Mouse (Mus musculus) C2C12 (cell line): ENCODE measurements at regions not wholly inside any gene's neighbourhood (a gene's known extent, or its start where the extent isn't known, plus 50 kb on each side); places are given as distances from the start of the nearest gene placed in this dataset.

Source experiments
- H3K27me3 ChIP-seq: one replicate; pipeline ENCODE4 v1.6.1; 2011; ENCODE audit not compliant: control insufficient read depth, insufficient read depth, insufficient read length
- H3K36me3 ChIP-seq: one replicate; pipeline ENCODE4 v1.6.1; 2011; ENCODE audit not compliant: control insufficient read depth, insufficient read depth
- H3K4me3 ChIP-seq: one replicate; pipeline ENCODE4 v1.5.1; 2011; ENCODE audit warnings: mild to moderate bottlenecking, control low read depth; ENCODE audit not compliant: poor library complexity, insufficient read depth, severe bottlenecking
- H3K79me2 ChIP-seq: one replicate; pipeline ENCODE4 v1.6.1; 2011; ENCODE audit not compliant: control insufficient read depth, insufficient read depth
- H3K79me3 ChIP-seq: one replicate; pipeline ENCODE4 v1.6.1; 2011; ENCODE audit warnings: low read depth, control low read depth
- H3ac ChIP-seq: one replicate; pipeline ENCODE3; 2011; ENCODE audit warnings: low read depth; ENCODE audit not compliant: control insufficient read depth, insufficient read length
- CEBPB ChIP-seq: IDR thresholded peaks from one replicate; pipeline ENCODE4 v1.6.1; 2011; ENCODE audit warnings: low read depth, mild to moderate bottlenecking, control low read depth, moderate library complexity
- CTCF ChIP-seq: IDR thresholded peaks from one replicate; pipeline ENCODE4 v1.5.1; 2011; ENCODE audit not compliant: control insufficient read depth, insufficient read depth, insufficient read length
- FOSL1 ChIP-seq: IDR thresholded peaks from one replicate; pipeline ENCODE4 v1.8.0; 2011; ENCODE audit warnings: mild to moderate bottlenecking, low read length; ENCODE audit not compliant: poor library complexity, insufficient read depth, severe bottlenecking
- MAX ChIP-seq: IDR thresholded peaks from one replicate; pipeline ENCODE4 v1.6.1; 2011; ENCODE audit warnings: mild to moderate bottlenecking, control low read depth
- MYOD1 ChIP-seq: IDR thresholded peaks from one replicate; pipeline ENCODE4 v1.6.1; 2011; ENCODE audit warnings: low read depth; ENCODE audit not compliant: control insufficient read depth, insufficient read length
- MYOG ChIP-seq: IDR thresholded peaks from one replicate; pipeline ENCODE4 v1.6.1; 2011; ENCODE audit not compliant: control insufficient read depth, insufficient read length; ENCODE audit errors: extremely low read depth
- USF1 ChIP-seq: IDR thresholded peaks from one replicate; pipeline ENCODE4 v1.6.1; 2011; ENCODE audit warnings: low read depth, mild to moderate bottlenecking, control low read depth, moderate library complexity

DNA sequence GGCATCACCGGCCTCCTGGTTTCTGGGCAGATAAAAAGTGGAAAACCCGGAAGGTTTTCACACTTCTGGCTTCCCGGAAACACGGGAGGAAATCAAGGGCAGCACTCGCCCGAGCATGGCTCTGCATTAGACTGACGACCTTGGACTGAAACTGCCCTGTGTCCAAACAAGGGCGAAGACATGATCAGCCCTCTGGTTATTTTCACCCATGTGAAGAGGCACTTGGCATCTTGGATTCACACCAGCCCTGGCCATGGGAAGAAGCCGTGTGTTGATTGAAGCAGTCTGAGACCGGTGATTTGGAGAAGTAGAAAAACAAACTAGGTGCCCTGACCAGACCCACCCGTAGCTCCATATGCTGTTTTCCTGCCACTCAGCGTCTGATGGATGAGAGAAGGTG is 1146.7 kb downstream of the Poteg start:
- H3K79me2 ChIP-seq, result no peaks in the 10 kb centered on the region

DNA sequence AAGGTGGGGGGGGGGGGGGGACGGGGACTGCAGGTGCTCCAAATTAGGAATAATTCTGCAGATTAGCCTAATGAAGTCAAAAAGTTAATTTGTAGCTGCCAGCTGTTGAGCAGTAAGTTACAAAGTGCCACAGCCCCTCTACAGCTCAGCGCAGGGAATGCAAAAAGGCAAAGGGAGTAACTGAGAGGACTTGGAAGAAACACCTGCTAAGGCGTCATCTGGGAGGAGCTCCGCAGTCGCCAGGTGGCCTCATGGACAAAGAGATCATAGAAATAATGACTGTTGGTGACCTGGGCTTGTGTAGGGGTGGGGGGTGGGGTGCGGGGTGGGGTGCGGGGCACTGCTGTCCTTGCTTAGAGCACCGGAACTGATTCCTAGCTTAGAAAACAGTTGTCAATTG is 1147.1 kb downstream of the Poteg start:
- Histone ChIP-seq H3K27me3 (no peaks in the 10 kb centered on the region), H3K79me2 (no peaks in the 10 kb centered on the region), H3K79me3 (no peaks in the 10 kb centered on the region), H3K4me3 (no peak overlapping the region), H3K36me3 (no peaks in the 10 kb centered on the region), H3ac (no peak overlapping the region)
- TF ChIP-seq MYOG (no peak), CTCF (no peak), USF1 (no peak), MAX (no peak), FOSL1 (no peak), CEBPB (no peak), MYOD1 (no peak)

More for the DNA sequence above, 1146.7 kb downstream of the Poteg start:
- Histone ChIP-seq H3K4me3 (no peak overlapping the region), H3K36me3 (no peaks in the 10 kb centered on the region), H3ac (no peak overlapping the region), H3K27me3 (no peaks in the 10 kb centered on the region), H3K79me3 (no peaks in the 10 kb centered on the region)
- TF ChIP-seq FOSL1, result no peak
- no peak for TF ChIP-seq CTCF
- no peak for TF ChIP-seq MAX
- TF ChIP-seq USF1, result no peak
- no peak for TF ChIP-seq CEBPB
- TF ChIP-seq MYOD1, result no peak
- TF ChIP-seq MYOG, result no peak

DNA sequence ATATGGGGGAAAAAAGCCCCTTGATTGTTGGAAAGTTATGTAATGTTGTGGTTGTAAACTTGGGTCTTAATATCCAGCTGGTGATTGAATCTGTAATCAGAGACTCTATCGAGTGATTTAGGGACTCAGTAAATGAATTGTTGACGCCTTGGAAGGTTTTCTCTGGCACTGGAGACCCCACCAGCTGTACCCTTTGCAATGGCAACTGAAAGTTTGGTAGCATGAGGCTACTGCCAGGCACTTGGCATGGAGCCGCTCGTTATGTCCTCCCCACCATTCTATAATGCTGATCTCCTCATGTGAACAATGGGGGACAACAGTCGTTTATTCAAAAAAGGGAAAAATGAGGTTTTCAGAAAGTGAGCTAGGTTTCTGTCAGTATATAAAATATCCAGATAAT is 1148.4 kb downstream of the Poteg start:
- Histone ChIP-seq H3K79me2 (no peaks in the 10 kb centered on the region), H3K36me3 (no peaks in the 10 kb centered on the region), H3K27me3 (no peaks in the 10 kb centered on the region), H3K79me3 (no peaks in the 10 kb centered on the region), H3K4me3 (no peak overlapping the region), H3ac (no peak overlapping the region)
- TF ChIP-seq USF1, result no peak
- TF ChIP-seq MYOD1, result no peak
- TF ChIP-seq CTCF, result no peak
- TF ChIP-seq FOSL1, result no peak
- no peak for TF ChIP-seq CEBPB
